22 mouse cellular contexts compared by ENCODE assay signal in genomic region chr5:121230811-121231210, GRCm38 (mm10). TPM values are rescaled to one million over a fixed set of nuclear protein-coding genes. Genes with fewer than 3 reads are reported as not detected.
DNase-seq lines count a peak whose midpoint lies in the region; ATAC-seq lines count a peak whose summit lies in the region.
"Had no signal": no experiment of that assay in that cellular context is flagged by ENCODE, and none has a peak within 500 bp of the region (broad histone marks: within the 10 kb centered on the region; RNA-seq: fewer than 3 reads in every experiment).

No protein-coding gene starts in this region.

- 0 out of 2 replicates have a peak, but pooled peaks cover 3% of the 10 kb centered on the region for H3K9me3 ChIP-seq in heart, embryonic 13.5 days
- no peaks in the 10 kb centered on the region for H3K9me3 ChIP-seq in liver, embryonic 16.5 days (replicated peaks; ENCODE audit: control insufficient read depth, low read length)
- H3K9me3 ChIP-seq in forebrain, embryonic 12.5 days = no peaks in the 10 kb centered on the region
- H3K9me3 ChIP-seq: embryonic facial prominence, embryonic 15.5 days; limb, embryonic 15.5 days; midbrain, embryonic 15.5 days; neural tube, embryonic 15.5 days had no signal

- H3K36me3 ChIP-seq in heart, embryonic 13.5 days = 0 out of 2 replicates have a peak, but pooled peaks cover 10% of the 10 kb centered on the region
- peaks cover 16% of the 10 kb centered on the region for H3K36me3 ChIP-seq in liver, embryonic 16.5 days (ENCODE audit: control insufficient read depth, insufficient read depth)
- no peaks in the 10 kb centered on the region for H3K36me3 ChIP-seq in forebrain, embryonic 12.5 days (replicated peaks)
- H3K36me3 ChIP-seq: embryonic facial prominence, embryonic 15.5 days; limb, embryonic 15.5 days; midbrain, embryonic 15.5 days; neural tube, embryonic 15.5 days had no signal

- H3K4me1 ChIP-seq in heart, embryonic 13.5 days = peaks cover 27% of the 10 kb centered on the region
- peaks cover 85% of the 10 kb centered on the region for H3K4me1 ChIP-seq in liver, embryonic 16.5 days (ENCODE audit: control insufficient read depth, low read depth, low read length)
- H3K4me1 ChIP-seq in forebrain, embryonic 12.5 days = no peaks in the 10 kb centered on the region
- H3K4me1 ChIP-seq: embryonic facial prominence, embryonic 15.5 days had no signal

- no peak for ATAC-seq in heart, embryonic 13.5 days (ENCODE audit: extremely low read depth, insufficient number of reproducible peaks, low FRiP score, low TSS enrichment)
- peak; percentile 46 for ATAC-seq in inflammation-experienced regulatory T-cells, adult 6 months
- peak; percentile 64 for ATAC-seq in liver, embryonic 16.5 days (ENCODE audit: low read depth)
- no peak for ATAC-seq in forebrain, embryonic 12.5 days (ENCODE audit: low FRiP score)
- ATAC-seq: forebrain, embryonic 14.5 days; hindbrain, postnatal 0 days; lung, postnatal 0 days; midbrain, embryonic 15.5 days had no signal

- no peak for DNase-seq in heart, postnatal 10 days
- no peak for DNase-seq in heart, postnatal 4 days
- no peak for DNase-seq in left cerebral cortex, postnatal 36 days (ENCODE audit: low spot score in 2 of 2)
- DNase-seq: adrenal gland, adult 8-10 months; cerebellum, postnatal 14 days; gastrocnemius, postnatal 10 days; heart, adult 18-20 months; kidney, adult 18-20 months; kidney, postnatal 10 days; layer of hippocampus, postnatal 36 days; thymus, adult 2 months had no signal

- no peak overlapping the region for H3K4me3 ChIP-seq in heart, embryonic 13.5 days
- H3K4me3 ChIP-seq in liver, embryonic 16.5 days (ENCODE audit: low read depth, low read length) = peak overlapping the region; percentile 41
- H3K4me3 ChIP-seq in forebrain, embryonic 12.5 days (replicated peaks) = no peak overlapping the region
- H3K4me3 ChIP-seq: embryonic facial prominence, embryonic 15.5 days; limb, embryonic 15.5 days; midbrain, embryonic 15.5 days; neural tube, embryonic 15.5 days had no signal

- H3K4me2 ChIP-seq in heart, embryonic 13.5 days = 0 out of 2 replicates have a peak overlapping the region, but pooled peaks have one; percentile 3
- H3K4me2 ChIP-seq in liver, embryonic 16.5 days (ENCODE audit: low read depth, low read length) = peak overlapping the region; percentile 58
- H3K4me2 ChIP-seq in forebrain, embryonic 12.5 days = no peak overlapping the region
- H3K4me2 ChIP-seq: embryonic facial prominence, embryonic 15.5 days; limb, embryonic 15.5 days; midbrain, embryonic 15.5 days; neural tube, embryonic 15.5 days had no signal

- intact Hi-C loops in heart, postnatal 10 days (cut with DNase I) = no loop called here
- intact Hi-C loops in left cerebral cortex, postnatal 36 days (cut with DNase I) = no loop called here

- no peak overlapping the region for H3K9ac ChIP-seq in heart, embryonic 13.5 days
- H3K9ac ChIP-seq in liver, embryonic 16.5 days (ENCODE audit: low read depth, low read length) = peak overlapping the region; percentile 62
- no peak overlapping the region for H3K9ac ChIP-seq in forebrain, embryonic 12.5 days
- H3K9ac ChIP-seq: embryonic facial prominence, embryonic 15.5 days; limb, embryonic 15.5 days; midbrain, embryonic 15.5 days; neural tube, embryonic 15.5 days had no signal

- H3K27me3 ChIP-seq in heart, embryonic 13.5 days (replicated peaks) = no peaks in the 10 kb centered on the region
- H3K27me3 ChIP-seq in liver, embryonic 16.5 days (ENCODE audit: control insufficient read depth, insufficient read depth, low read depth, low read length) = no peaks in the 10 kb centered on the region
- H3K27me3 ChIP-seq in forebrain, embryonic 12.5 days = no peaks in the 10 kb centered on the region
- H3K27me3 ChIP-seq: embryonic facial prominence, embryonic 15.5 days; limb, embryonic 15.5 days; midbrain, embryonic 15.5 days; neural tube, embryonic 15.5 days had no signal

- WGBS in heart, embryonic 13.5 days = 65% methylated on average over 9 of the region's 9 CpGs
- 52% methylated on average over 9 of the region's 9 CpGs for WGBS in liver, embryonic 16.5 days (ENCODE audit: insufficient replicate concordance)
- WGBS in forebrain, embryonic 12.5 days = 95% methylated on average over 9 of the region's 9 CpGs

- no peak overlapping the region for H3K27ac ChIP-seq in heart, embryonic 13.5 days (replicated peaks)
- H3K27ac ChIP-seq in liver, embryonic 16.5 days (ENCODE audit: low read length) = peak overlapping the region; percentile 91
- no peak overlapping the region for H3K27ac ChIP-seq in forebrain, embryonic 12.5 days
- H3K27ac ChIP-seq: embryonic facial prominence, embryonic 15.5 days; hindbrain, postnatal 0 days; limb, embryonic 15.5 days; midbrain, embryonic 15.5 days; neural tube, embryonic 15.5 days had no signal

RNA-seq across cellular contexts. Expression of gene Hectd4, which starts 10.8 kb away (rescaled TPM):
- polyA plus RNA-seq in heart, embryonic 13.5 days (2015; fragmentation: Nextera tagmentation; extraction: Ambion mirVana) = 2.8 and 3.3 TPM in 2 replicates
- total RNA-seq in heart, postnatal 10 days (2021) = 10 to 100 TPM; 24.0 to 24.4 TPM
- polyA plus RNA-seq in inflammation-experienced regulatory T-cells, adult 6 months (2017; shearing (Covaris generic)) = 1 to 10 TPM; 4.4 to 8.7 (median 8.2) TPM
- 8.5 and 8.7 TPM in 2 replicates for polyA plus RNA-seq in liver, embryonic 16.5 days (2015; fragmentation: Nextera tagmentation; extraction: Ambion mirVana)
- 13.2 and 13.3 TPM in 2 replicates for polyA plus RNA-seq in forebrain, embryonic 12.5 days (2016; fragmentation: Nextera tagmentation; extraction: Ambion mirVana)
- total RNA-seq in heart, postnatal 4 days (2021) = 10 to 100 TPM; 22.7 to 25.8 TPM
- total RNA-seq in left cerebral cortex, postnatal 36 days (2021) = 100 to 1,000 TPM; 180 to 207 TPM

RNA-seq across cellular contexts. Expression of gene Rpl6, which starts 26.5 kb away (rescaled TPM):
- 368 and 390 TPM in 2 replicates for polyA plus RNA-seq in heart, embryonic 13.5 days (2015; fragmentation: Nextera tagmentation; extraction: Ambion mirVana)
- total RNA-seq in heart, postnatal 10 days (2021) = 100 to 1,000 TPM; 729 to 779 TPM
- polyA plus RNA-seq in inflammation-experienced regulatory T-cells, adult 6 months (2017; shearing (Covaris generic)) = 1,000 to 10,000 TPM; 1,376 to 1,988 (median 1,894) TPM
- polyA plus RNA-seq in liver, embryonic 16.5 days (2015; fragmentation: Nextera tagmentation; extraction: Ambion mirVana) = 278 and 327 TPM in 2 replicates
- polyA plus RNA-seq in forebrain, embryonic 12.5 days (2016; fragmentation: Nextera tagmentation; extraction: Ambion mirVana) = 479 and 481 TPM in 2 replicates
- total RNA-seq in heart, postnatal 4 days (2021) = 100 to 1,000 TPM; 820 to 822 TPM
- 100 to 1,000 TPM; 401 to 441 TPM for total RNA-seq in left cerebral cortex, postnatal 36 days (2021)

RNA-seq across cellular contexts. Expression of gene Ptpn11, which starts 39.6 kb away (rescaled TPM):
- polyA plus RNA-seq in heart, embryonic 13.5 days (2015; fragmentation: Nextera tagmentation; extraction: Ambion mirVana) = 18.4 and 20.0 TPM in 2 replicates
- total RNA-seq in heart, postnatal 10 days (2021) = 100 to 1,000 TPM; 102 to 158 TPM
- polyA plus RNA-seq in inflammation-experienced regulatory T-cells, adult 6 months (2017; shearing (Covaris generic)) = 10 to 100 TPM in 2 of 3 experiments, 1 to 10 TPM in 1; 9.8 to 16.6 (median 13.3) TPM
- polyA plus RNA-seq in liver, embryonic 16.5 days (2015; fragmentation: Nextera tagmentation; extraction: Ambion mirVana) = 6.6 and 7.0 TPM in 2 replicates
- 26.3 and 26.4 TPM in 2 replicates for polyA plus RNA-seq in forebrain, embryonic 12.5 days (2016; fragmentation: Nextera tagmentation; extraction: Ambion mirVana)
- total RNA-seq in heart, postnatal 4 days (2021) = 100 to 1,000 TPM in 1 of 2 experiments, 10 to 100 TPM in 1; 99.0 to 107 TPM
- 10 to 100 TPM; 93.7 to 99.3 TPM for total RNA-seq in left cerebral cortex, postnatal 36 days (2021)

Comparison
In these comparisons a context has a peak if more than half of its experiments do, and no peak if none do; other contexts are left out.
1. ATAC-seq: peak in inflammation-experienced regulatory T-cells, adult 6 months (single experiment) and liver, embryonic 16.5 days (single experiment); none in heart, embryonic 13.5 days (single experiment) and forebrain, embryonic 12.5 days (single experiment).